Mouse (Mus musculus) ovary, postnatal 36 days (tissue): ENCODE results near the gene Hnrnph3.
"Not testable (repeated sequence)": the region's sequence is repeated elsewhere in the genome, so short reads cannot be mapped to it uniquely, and the experiment has no call there.

Source experiments
- DNase-seq: peaks from one replicate; pipeline ENCODE4 v3.0.0; 2022; ENCODE audit warnings: low spot score, mixed read lengths

Hnrnph3 gene

GRCm38 (mm10) chr10:63023749-63024579, at the start of gene Hnrnph3, which contains the start of gene Pbld2:
TSS of gene Hnrnph3 (minus strand) at chr10:63024217.
TSS of gene Pbld2 (plus strand) at chr10:63024315.
- peak; percentile 99 for DNase-seq

GRCm38 (mm10) chr10:63065988-63066387, 42.0 kb upstream of the Hnrnph3 start:
- DNase-seq: peak; percentile 76

DNA sequence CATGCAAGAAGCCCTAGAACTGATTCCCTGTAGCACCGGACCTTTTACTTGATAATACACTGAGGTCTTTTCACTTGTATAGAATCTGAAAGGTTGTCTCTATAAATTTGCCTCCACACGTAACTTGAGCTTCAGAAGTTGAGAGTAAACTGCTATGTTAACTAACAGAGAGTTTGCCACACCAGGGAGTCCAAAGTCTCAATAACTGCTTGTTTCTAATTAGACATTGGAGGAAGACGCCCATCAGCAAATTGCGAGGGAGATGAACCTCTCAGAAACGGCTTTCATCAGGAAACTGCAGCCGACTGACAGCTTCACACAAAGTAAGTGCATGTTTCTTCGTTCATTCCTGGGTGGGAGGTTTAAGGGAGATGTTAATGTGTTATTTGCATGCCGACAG, 41.5 kb upstream of the Hnrnph3 start:
- DNase-seq: no peak

DNA sequence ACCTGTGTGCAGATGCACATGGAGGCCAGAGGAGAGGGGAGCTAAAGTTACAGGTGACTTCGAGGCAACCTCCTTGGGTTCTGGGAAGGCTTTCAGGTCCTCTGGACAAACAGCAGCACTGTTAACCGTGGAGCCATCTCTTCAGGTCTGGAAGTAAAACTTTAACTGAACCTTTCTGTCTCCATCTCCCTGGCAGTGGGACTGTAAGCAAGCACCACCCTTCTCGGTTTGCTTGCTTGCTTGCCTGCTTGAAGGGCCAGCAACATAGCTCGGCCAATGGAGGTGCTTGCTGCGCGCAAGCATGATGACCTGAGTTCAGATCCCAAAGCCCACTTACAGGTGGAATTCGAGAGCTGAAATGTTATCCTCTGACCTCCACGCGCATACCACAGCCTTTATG, 40.5 kb upstream of the Hnrnph3 start:
- DNase-seq: no peak

- no peak for DNase-seq
These were observed 39.3 kb upstream of the Hnrnph3 start for GRCm38 (mm10) chr10:63063365-63063764.

- no peak for DNase-seq
These were observed 38.7 kb upstream of the Hnrnph3 start for GRCm38 (mm10) chr10:63062696-63063095.

DNA sequence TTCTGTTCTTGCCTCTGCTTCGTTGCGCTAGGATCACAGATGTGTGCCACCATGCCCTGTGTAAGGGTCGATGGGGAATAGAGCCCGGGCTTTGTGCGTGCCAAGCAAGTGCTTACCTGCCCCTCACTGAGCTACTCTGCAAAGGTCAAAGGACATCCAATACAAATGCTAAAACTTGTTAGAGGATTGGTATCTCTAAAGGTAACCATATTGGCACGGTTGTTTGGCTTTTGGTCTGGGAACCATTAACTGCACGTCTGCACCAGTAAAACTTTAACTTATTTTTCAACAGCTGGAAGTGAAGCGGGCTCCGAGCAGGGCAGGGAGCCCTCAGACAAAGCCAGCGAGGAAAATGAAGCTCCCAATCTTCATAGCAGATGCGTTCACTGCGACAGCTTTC, 37.2 kb upstream of the Hnrnph3 start:
- DNase-seq: no peak

DNA sequence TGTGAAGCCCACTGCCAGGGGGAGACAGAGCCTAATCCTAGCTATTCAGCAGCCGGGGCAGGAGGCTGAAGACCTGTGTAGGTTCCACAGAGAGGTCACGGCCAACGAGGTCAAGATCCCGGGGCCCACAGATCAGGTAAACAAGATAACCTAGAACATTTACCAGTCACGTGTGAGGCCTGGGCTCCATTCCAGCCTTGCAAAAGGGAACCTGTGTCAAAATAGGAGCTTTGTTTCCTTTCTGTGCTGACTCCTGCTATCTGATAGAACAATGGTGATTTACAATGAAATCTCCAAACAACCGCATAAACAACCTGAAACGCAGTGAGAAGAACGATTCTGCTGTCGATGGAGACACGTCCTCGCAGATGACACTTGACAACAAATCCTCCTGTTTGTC, 36.4 kb upstream of the Hnrnph3 start:
- DNase-seq: peak; percentile 42

DNA sequence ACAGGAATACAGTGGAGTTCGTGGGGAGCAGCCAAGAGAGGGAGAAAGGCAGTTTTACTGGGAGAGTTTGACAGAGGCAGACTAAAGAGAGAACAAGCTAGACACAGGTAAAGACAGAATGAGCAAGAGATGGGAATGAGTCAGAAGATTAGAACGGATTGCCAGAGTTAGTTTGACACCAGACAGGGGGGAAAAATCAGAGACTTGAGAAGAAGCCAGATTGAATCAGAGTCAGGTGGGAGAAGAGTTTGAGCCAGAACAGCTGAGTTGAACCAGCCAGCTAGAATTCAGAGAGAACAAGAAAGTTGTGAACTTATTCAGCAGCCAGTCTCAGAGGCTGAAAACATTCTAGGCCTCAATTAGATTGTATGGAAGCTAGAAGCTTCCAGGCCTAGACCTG, 35.8 kb upstream of the Hnrnph3 start, which contains the start of gene Pbld1:
Gene Pbld1 (plus strand): TSS at position 301 of the 400 bp plus-strand sequence.
- no peak for DNase-seq

GRCm38 (mm10) chr10:63056966-63057750, 33.1 kb upstream of the Hnrnph3 start:
- peak; percentile 45 for DNase-seq

- DNase-seq: no peak
These were observed 30.6 kb upstream of the Hnrnph3 start for GRCm38 (mm10) chr10:63054586-63054985.

- not testable (repeated sequence) for DNase-seq
These were observed 30.1 kb upstream of the Hnrnph3 start for GRCm38 (mm10) chr10:63054071-63054470.

DNA sequence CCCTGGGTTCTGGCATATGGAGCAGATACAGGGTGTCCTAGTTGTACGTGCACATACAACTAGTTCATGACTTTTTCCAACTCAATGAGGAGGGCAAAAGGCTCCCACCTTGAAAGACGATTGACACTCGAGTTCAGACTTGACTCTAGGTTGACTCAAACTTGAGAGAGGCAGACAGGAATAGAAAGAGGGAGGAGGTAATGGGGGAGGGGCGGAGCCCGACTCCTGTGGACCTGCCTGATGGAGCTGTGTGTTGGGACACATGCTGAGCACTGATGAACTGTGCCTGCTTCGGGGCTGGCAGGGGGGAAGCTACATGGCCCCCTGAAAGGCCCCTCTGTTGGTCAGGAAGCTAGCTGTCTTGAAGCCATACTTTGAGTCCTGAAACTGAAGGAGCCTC, 29.0 kb upstream of the Hnrnph3 start:
- DNase-seq: no peak

- DNase-seq: no peak
These were observed 28.0 kb upstream of the Hnrnph3 start for GRCm38 (mm10) chr10:63052011-63052410.

- DNase-seq: no peak
These were observed 27.2 kb upstream of the Hnrnph3 start for GRCm38 (mm10) chr10:63051267-63051666.

GRCm38 (mm10) chr10:63049106-63049505, 25.1 kb upstream of the Hnrnph3 start:
- no peak for DNase-seq

DNA sequence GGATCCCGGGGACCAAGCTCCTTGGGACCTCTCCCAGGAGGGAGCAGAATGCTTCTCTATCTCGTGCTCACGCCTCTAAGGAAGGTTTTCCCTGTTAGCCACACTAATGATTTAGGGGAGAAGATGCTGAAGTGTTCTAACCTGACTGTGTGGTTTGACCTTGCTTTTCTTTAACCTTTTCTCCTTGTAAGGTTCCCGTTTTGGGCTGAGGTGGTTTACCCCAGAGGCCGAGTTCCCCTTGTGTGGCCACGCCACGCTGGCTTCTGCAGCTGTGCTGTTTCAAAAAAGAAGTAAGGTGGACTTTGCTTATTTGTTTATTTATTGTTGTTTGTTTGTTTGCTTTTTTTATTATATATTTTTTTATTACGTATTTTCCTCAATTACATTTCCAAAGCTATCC, 23.7 kb upstream of the Hnrnph3 start:
- DNase-seq: no peak

DNA sequence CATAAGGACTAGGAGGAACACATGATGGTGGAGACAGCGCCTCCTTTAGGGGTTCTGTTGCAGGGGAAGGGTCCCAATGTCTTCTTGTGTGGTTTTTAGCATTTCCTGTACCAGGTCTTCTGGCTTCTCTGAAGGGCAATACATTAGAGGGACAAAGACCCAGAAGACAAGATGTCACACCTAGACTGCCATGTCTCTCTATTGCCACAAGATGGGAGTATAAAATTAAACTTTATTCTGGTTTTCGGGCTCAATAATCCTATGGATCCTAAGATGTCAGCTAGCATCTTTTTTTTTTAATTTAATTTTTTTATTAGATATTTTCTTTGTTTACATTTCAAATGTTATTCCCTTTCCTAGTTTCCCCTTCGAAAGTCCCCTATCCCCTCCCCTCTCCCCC, 19.1 kb upstream of the Hnrnph3 start:
- DNase-seq: no peak

GRCm38 (mm10) chr10:63039867-63040628, 16.0 kb upstream of the Hnrnph3 start:
- DNase-seq: no peak

GRCm38 (mm10) chr10:63038571-63039320, 14.7 kb upstream of the Hnrnph3 start:
- DNase-seq: no peak

- no peak for DNase-seq
These were observed 8.9 kb upstream of the Hnrnph3 start for GRCm38 (mm10) chr10:63032956-63033355.

DNA sequence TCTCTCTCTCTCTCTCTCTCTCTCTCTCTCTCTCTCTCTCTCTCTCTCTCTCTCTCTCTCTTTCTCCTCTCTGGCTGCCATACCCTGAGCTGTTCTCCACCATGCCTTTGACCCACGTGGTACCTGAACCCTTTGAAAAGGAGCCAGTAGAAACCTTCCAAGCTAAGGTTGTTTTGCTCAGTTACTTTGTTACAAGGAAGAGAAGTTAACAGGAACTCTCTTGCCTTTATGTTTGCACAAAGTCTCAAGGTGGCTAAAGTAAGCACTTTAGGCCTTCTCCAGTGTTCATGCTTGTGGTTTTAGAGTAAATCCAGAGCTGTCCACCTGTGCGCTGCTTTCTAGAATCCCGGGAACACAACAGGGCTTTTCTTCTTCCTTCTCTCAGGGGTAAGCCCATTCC, 8.2 kb upstream of the Hnrnph3 start:
- DNase-seq: no peak
